Mouse (Mus musculus): ENCODE data around the gene Aqp12.

- TF ChIP-seq CTCF (IDR thresholded peaks at IDR 0.05; ENCODE audit: borderline replicate concordance, control insufficient read depth, extremely low read depth, insufficient read depth, low read length, poor library complexity) (no peak), POLR2A (IDR thresholded peaks at IDR 0.05; ENCODE audit: control insufficient read depth, extremely low read depth, insufficient read depth, low read length, poor library complexity) (no peak)
These were observed 6.0 kb downstream of the Aqp12 start for GRCm38 (mm10) chr1:93012103-93012585.
